Mouse (Mus musculus) heart, adult 8-10 months (tissue): ENCODE results near the gene Ctf1. TPM values are rescaled to one million over a fixed set of nuclear protein-coding genes. Genes with fewer than 3 reads are reported as not detected.
"Not testable (repeated sequence)": the region's sequence is repeated elsewhere in the genome, so short reads cannot be mapped to it uniquely, and the experiment has no call there.

Experiments used
- DNase-seq: peaks from one replicate; pipeline ENCODE4 v3.0.0; 2022; ENCODE audit warnings: low spot score
- total RNA-seq, 4 experiments: library from RNA; stranded (reverse); gene quantifications; 2 replicates each; pipeline ENCODE4 v1.2.4; 2022

Ctf1 gene
- total RNA-seq, 4 experiments from 2014 or later = 9.4 to 12.3 (median 10.2) TPM

DNA sequence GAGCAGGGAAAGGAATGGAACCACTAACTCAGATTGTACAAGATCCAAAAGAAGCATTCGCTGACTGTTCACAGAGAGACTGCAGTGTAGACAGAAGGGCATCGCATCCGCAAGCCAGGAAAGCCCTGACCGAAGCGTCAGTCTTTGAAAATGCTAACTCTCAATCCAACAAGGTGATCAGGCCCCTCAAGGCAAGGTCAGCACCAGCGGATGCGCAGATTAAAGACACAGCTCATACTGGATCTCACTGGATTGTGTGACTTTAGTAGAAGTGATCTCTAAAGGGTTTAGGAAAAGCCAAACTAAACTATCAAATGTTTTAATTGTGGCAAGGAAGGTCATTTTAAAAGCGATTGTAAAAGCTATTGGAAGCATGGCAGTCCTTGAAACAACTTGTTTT lies 19.2 kb upstream of the Ctf1 start:
- DNase-seq = no peak

DNA sequence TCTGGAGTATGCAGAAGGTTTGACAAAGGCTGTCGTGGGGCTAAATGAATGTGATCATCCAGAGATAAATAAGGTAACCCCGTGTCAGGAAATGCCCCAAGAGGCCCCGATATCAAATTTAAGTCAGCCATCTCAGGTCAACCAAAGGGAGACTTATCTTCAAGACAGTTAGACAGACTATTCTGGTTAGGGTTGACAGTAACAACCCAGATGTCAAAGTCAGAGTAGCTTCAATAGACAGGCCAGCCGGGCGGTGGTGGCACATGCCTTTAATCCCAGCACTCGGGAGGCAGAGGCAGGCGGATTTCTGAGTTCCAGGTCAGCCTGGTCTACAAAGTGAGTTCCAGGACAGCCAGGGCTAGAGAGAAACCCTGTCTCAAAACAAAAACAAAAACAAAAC lies 18.8 kb upstream of the Ctf1 start:
- DNase-seq = not testable (repeated sequence)

DNA sequence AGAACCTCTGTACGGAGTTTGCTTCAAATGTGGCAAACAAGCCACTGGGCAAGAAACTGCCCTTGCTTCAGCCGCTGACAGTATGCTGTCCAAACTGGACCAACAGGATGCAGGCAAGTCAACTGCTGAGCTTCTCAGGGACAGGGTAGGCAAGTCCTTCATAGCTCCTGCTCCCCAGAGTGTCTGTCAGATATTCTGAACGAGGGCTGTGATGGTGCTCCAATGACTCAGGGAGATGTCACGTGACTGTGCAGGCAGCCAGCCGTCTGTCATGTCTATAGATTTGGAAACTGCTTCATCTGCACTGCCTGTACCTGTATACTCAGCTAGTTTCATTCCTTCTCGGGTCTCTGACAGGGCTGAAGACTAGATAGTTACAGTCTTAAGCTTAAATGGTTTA lies 13.6 kb upstream of the Ctf1 start:
- no peak for DNase-seq

DNA sequence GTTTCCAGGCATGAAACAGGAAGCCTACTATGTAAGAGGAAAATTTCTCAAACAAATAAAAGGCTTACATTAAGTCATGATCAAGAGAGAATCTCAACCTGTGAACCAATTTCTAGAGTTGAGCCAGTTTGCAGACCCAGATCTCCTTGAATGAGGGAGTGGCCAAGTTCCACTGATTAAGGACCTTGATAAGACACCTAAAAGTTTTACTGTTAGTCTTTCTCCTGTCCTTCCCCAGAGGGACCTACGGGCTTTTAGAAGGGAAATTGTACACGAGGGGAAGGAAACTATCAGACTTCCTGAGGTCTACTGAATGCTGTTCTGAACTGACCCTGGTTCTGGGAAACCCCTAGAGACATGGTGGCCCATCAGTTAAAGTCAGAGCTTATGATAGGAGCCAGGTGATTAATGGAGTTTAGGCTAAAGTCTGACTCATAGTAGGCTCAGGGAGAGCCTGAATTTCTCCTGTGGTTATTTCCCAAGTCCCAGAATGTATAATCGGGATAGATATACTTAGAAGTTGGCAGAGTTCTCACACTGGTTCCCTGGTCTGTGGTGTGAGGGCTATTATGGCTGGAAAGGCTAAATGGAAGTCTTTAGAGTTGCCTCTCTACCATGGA lies 11.7 kb upstream of the Ctf1 start:
- no peak for DNase-seq

DNA sequence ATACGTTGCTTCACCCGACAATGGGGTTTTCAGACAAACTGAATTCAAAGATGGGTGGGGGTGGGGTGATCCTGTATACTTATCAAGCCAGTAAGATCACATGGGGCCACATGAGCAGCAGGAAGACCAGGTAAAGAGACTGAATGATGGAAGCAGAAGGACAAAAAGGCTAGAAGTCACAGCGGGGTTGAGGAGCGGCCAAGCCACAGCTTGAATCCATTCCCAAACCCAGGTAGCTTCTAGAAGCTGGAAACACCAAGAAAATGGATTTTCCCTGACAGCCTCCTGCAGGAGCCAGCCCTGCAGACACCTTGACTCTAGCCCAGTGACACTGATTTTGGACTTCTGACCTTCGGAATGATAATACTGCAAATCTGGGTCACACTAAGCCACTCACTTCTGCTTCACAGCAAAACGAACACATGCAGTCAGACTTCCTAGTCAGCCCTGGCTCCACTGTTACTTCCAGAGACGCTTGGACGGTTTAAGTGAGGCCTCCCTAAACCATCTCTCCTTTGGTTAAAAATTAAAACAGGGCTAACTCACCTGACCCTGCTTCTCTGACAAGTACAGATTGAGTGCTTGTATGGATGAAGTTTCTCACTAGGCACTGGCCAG lies 8.9 kb upstream of the Ctf1 start:
- no peak for DNase-seq

DNA sequence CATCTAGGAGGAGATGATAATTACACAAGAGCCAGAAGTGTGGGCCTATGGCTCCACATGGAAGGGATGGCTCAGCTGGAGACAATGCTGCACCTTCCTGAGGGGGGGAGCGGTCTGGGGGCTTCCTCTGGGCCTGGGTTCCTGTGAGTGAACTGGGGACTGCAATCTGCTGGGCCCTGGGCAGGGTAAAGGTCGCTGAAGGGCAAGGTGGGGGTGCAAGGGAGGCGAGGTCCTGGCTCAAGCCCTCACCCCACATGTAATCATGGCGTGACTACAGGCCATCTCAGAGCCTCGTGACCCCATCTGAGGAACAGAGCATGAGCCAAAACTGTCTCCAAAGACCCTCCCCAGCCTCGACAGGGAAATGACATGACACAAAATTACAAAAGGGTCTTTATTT lies 7.9 kb upstream of the Ctf1 start:
- DNase-seq = no peak

DNA sequence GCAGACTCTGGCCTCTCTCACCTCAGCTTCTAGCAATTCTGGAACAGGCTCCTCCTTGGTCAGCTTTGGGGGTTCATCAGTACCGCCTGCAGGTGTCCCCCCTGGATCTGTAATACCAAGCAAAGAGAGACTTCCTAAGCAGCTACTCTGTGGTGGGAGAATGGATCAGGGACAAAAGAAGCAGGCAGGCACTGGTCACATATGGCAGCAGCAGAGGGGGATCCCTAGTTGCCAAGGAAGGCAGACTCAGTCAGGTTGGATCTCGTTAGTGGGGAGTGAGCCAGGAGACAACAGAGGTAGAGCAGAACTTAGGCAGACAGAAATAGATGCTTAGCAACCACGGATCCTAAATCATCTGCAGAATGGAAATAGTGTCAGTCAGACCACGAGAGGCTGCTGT lies 6.8 kb upstream of the Ctf1 start:
- no peak for DNase-seq

DNA sequence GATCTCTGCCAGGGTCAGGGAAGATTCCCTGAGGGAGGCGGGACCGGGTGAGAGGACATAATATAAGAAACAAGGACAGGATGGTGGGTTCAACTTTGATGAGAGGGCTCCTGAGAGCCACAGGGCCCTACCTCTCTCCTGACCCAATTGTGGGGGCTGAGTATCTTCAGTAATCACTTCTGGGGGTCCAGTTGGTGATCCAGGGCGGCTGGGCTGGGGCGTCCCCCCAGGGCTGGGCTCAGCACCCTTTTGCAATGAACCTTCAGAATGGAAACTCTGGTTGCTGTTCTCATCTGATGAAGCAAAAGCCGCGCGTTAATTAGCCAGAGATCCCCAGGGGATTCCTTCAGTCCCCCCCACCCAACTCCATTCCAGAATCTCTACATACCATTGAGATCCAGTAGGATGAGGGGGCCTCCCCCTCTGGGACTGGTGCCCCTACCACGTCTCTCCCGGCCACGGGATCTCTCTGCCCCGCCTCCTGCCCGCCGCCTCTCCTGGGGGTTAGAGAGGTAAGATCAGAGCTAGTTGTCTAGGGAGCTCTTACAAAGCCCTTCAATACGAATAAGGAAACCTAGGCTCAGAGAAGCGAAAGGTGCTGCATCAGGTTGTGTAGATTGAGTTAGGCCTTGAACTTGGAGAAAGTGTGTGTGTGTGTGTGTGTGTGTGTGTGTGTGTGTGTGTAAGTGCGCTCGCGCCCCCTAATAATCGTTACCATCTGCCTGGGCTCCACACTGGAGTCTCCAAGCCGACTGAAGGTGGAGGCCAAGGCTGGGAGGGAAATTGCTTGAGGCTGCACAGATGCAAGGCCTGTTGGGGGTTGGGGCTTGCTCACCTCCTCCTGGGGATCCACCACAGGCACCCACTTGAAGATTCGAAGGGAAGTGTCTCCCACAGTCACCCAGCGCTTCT lies 5.2 kb upstream of the Ctf1 start:
- DNase-seq = no peak

DNA sequence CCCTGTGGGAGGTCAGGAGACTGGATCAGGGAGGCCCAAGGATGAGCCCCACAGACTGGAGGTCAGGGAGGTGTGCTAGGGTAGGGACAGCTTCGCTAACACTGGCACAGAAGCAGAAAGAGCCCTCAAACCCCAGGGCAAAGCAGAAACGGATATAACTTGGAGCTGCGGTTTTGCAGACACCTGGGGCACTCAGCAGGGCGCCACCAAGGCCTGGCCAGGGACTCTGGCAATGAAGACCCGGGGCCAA lies 4.7 kb upstream of the Ctf1 start:
- DNase-seq = no peak

DNA sequence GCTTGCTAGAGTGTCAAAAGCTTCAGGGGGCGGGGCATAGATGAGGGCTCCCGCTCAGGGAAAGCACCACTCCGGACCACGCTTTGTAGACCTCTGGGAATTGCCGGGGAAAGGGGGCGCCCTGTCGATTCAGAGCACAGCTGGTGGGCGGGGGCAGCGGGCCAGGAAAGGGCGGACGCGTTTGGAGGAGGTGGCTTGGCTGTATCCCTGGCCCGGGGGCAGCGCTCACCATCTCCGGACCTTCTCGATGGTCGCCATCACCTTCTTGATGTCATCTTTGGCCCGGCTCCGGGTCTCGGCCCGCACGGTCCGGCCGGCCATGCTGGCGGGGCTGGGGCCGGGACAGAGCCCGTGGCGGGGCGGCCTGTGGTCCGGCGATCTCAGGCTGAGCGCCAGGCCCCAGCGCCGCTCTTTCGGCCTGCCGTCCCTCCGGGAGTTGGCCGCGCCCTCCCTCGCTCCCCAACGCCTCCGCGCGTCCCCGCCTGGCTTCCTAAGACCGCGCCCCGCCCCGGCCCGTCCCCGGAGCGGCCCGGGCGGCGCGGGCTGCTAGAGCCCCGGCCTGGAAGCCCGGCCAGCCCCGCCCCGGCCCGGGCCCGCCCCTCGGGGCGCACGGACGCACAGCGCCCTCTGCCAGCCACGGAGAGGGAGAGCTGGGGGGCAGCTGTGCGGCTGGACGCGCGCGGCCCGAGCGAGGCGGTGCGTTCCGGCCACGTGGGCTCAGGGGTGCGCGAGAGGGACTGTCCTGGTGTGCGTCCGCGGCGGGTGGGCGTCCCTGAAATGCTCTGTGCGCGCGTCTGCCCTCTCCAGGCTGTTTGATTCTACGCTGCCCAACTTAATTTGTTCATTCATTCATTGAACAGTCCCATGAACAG lies 4.1 kb upstream of the Ctf1 start, which contains the start of gene Bcl7c:
Gene Bcl7c, minus strand, starts transcription at position 727 of the 872 bp plus-strand sequence.
- peak; percentile 79 for DNase-seq

DNA sequence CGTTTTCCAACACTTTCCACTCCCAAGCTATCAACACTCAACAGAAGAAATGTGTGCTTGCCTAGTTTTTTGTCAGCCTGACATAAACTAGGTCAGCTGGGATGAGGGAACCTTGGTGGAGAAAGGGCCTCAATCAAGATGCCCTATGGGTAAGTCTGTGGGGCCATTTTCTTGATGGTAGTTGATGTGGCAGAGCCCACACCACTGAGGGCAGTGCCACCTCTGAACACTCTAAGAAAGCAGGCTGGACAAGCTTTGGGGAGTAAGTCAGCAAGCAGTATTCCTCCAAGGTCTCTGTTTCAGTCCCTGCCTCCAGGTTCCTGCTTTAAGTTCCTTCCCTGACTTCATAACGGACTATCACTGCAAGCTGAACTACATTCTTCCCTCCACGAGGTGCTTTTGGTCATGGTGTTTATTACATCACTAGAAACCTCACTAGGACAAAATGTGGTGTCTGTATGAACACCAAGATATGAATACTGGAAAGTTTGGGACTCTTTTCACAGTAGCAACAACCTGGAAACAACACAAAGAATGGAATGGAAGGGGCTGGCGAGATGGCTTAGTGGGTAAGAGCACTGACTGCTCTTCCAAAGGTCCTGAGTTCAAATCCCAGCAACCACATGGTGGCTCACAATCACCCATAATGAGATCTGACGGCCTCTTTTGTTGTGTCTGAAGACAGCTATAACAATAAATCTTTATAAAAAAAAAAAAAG lies 3.1 kb upstream of the Ctf1 start:
- DNase-seq = no peak

DNA sequence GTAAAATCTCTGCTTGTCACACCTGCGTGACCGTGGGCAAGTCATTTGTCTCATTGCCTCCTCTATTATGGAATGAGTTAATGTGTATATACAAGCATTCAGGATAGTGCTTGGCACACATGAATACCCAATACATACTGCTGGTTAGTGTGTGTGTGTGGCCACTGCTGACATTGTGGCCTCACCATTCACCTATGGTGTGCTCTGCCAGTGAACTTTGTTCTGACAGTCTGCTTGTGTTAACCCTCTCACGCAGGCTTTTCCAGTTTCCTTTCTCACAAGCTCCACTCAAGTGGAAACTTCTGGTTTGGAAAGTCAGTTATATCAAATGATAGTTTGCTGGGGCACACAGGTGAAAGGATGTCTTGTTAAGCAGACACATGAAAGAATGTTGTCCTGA lies 1.5 kb upstream of the Ctf1 start:
- DNase-seq = no peak

DNA sequence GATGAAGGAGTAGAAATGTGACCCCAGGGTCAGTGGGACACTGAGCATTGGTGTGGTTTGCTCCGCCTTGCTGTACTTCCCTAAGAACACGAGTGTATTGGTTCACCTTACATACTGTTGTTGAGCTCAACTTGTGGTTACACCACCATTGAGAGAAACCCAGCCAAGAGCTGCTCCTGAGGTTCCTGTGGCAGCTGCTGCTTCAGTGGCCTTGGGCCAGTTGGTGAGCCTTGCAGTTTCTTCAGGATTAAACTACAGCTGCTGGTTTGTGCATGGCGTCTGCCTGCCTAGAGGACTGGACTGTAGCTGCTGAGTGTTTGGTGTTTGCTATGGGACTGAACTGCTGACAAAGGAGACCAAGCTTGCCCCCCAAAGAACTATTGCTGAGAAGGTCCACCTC lies 1.1 kb upstream of the Ctf1 start:
- no peak for DNase-seq

DNA sequence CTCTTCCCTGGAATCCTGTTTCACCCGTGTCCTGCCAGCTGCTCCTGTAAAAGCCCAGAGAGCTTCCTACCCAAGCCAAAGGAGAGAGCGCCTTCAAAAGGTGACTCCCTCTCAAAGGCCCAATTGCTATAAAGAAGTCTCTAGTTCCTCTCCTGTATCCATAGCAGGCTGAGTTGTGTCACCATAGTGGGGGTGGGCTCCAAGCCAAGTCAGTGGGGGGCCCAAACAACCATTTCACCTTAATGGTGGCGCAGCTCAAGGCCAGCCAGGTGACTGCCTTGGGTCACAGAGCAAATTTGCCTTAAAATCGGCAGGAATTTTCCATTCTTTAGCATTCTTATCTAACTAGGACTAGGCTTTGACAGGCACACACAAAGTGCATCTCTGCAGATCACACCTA lies 2.3 kb downstream of the Ctf1 start:
- DNase-seq = no peak

DNA sequence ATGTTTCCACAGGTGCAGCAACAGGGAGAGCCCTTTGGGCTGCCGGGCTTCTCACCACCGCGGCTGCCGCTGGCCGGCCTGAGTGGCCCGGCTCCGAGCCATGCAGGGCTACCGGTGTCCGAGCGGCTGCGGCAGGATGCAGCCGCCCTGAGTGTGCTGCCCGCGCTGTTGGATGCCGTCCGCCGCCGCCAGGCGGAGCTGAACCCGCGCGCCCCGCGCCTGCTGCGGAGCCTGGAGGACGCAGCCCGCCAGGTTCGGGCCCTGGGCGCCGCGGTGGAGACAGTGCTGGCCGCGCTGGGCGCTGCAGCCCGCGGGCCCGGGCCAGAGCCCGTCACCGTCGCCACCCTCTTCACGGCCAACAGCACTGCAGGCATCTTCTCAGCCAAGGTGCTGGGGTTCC lies 4.5 kb downstream of the Ctf1 start:
- DNase-seq = peak; percentile 33

DNA sequence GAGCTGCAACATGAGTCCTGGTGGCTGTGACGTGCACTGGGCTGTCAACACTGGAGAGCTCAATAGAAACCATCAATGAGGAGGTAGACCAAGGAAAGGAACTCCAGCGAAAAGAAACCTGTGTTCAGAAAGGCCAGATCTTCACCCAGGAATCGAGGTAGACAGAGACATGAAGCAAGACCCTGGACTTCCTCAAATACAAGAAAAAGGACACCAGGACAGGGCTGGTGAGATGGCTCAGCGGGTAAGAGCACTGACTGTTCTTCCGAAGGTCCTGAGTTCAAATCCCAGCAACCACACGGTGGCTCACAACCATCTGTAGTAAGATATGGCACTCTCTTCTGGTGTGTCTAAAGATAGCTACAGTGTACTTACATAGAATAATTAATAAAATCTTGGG lies 5.8 kb downstream of the Ctf1 start:
- no peak for DNase-seq

DNA sequence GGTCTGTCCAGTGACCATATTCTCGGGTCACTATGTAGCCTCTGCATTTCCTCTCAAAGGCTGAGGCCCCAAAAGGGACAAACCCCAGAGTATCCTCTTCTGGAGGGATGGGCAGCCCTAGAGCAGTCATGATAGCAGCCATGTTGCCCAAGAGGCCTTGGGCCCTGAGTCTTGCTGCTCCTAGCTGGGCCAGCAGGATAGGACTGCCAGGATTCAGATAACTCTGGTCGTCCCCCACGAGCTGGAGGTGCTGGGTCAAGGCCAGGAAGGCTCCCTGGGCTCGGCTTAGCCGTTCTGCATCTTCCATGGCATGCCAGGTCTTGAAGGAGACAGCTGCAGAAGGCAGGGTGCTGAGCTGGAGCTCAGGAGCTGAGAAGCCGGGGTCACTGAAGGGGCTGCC lies 6.7 kb downstream of the Ctf1 start:
- no peak for DNase-seq

DNA sequence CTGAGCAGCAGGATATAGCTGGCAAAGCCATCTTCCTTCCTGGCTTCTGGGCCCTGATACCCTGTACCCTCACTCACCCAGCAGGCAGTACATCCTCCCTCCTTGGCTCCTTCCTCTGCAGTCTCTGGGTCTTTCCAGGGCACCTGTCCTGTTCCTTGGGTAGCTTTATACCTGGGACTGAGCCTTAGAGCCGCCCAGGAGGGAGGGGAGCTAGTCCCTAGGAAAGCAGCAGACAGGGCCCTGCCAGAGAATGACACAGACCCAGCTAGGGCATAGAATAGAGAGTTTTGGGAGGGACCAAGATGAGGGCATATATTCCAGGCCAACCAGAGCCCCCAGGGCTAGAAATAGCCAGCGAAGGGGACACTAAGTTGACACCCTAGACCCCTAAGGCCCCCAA lies 13.0 kb downstream of the Ctf1 start:
- no peak for DNase-seq

DNA sequence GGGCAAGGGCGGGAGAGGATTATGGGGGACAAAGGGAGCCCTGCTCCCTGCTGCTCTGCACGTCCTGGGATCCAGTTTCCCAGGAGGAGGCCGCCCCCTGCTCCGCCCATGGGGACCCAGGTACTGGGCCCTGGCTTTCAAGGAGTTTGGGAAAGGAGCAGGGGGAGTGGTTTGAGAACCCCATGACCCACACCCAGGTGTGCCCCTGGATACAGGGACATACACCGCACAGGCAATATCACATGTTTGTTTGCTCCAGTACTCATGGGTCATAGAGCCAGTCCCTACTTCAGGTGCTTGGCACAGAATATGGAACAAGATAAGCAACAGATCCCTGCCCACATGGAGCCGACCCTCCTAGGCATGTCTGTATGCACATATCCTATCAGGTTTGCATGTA lies 13.4 kb downstream of the Ctf1 start:
- DNase-seq = no peak

DNA sequence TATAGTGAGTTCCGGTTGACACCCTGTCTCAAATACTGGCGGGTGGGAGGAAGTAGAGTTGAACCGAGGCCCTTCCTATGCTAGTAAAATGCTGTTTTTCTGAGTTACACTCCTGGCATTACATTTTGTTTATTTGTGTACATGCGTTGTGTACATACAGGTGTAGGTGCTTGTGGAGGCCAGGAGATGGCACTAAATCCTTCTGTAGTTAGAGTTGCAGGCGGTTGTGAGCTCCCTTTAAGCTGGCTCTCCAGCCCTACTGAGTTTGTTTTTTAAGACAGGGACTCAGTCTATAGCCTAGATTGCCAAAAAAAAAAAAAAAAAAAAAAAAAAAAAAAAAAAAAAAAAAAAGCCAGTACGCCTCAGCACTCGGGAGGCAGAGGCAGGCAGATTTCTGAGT lies 15.4 kb downstream of the Ctf1 start:
- no peak for DNase-seq

DNA sequence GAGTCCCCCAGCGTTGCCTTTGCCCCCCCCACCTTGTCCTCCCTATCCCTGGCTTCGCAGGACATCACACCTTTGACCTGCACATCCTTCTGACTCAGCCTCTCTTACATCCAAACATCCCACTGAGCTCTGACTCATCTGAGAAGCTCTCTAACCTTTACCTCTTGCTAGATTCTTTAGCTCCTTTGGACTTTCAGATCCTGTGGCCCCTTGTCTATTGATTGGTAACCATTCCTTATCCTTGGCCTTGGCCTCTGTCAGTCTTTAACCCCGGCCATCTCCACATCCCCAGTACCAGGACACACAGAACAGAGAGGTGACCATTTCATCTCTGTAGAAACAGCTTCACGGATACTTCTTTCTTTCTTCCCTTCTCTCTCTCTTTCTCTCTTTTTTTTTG lies 17.6 kb downstream of the Ctf1 start:
- no peak for DNase-seq

DNA sequence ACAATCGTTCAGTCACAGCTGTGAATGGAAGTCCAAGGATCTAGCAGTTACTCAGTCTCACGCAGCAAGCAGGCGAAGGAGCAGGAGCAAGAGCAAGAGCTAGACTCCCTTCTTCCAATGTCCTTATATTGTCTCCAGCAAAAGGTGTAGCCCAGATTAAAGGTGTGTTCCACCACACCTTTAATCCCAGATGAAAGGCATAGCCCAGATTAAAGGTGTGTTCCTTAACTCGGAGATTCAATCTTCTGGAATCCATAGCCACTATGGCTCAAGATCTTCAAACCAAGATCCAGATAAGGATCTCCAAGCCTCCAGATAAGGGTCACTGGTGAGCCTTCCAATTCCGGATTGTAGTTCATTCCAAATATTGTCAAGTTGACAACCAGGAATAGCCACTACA lies 19.5 kb downstream of the Ctf1 start, which contains the start of gene Ctf2:
Gene Ctf2, minus strand, starts transcription at position 101 of the 400 bp plus-strand sequence.
- DNase-seq = not testable (repeated sequence)
